Mouse (Mus musculus) left cerebral cortex, adult 9 months (tissue): ENCODE data around the gene Kansl1.

ENCODE experiments used
- DNase-seq, 2 experiments: peaks; one replicate each; pipeline ENCODE4 v3.0.0; 2022; ENCODE audit warnings: low spot score in 2 of 2

Gene Kansl1

DNA sequence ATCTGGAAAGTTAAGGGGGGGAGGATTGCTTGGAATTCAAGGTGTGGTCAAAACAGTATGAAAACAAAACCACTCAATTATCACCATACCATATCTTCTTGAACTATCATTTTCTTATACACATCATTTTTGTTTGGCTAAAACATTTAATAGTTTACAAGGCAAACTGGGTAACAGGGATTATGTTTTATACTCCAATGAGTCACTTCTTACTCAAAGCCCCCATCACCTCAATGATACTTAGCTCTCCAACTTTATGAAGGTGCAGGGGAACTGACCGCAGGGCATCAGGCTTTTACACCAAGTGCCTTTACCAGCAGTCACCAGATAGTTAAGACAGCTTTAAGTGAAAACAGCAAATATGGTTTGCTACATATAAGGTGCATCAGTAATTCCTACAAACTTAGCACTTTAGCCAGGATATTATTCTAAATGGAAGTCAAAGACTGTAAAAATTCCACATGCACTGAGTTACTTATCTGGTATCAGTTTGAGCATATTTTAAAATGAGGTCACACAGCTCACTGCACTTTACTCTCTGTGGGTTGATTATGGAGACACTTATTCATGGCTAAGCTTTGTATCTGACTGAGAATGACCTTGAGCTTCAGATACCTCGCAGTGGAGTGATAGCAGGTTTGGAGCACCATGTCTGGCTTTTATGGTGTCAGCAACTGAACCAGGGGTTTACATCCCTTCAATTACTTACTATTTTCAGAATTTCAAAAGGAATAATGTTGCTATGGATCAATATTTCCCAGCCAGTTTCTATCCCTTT is 104.6 kb downstream of the Kansl1 start:
- DNase-seq = no peak

DNA sequence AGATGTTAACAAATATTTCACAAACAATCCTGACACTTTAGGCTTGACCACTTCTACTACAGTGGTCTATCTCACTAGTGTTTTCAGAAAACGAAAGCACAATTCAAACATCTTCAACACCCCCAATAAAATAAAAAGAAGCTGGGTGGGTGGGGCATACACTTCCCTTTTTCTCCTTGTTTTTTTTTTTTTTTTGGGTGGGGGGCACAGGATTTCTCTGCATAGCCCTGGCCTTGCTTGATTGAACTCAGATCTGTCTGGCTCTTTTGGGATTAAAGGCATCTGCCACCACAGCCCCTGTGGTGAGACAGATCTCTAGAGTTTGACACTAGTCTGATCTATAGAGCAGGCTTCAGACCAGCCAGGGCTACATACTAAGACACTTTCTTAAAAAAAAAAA is 106.0 kb downstream of the Kansl1 start:
- no peak for DNase-seq

DNA sequence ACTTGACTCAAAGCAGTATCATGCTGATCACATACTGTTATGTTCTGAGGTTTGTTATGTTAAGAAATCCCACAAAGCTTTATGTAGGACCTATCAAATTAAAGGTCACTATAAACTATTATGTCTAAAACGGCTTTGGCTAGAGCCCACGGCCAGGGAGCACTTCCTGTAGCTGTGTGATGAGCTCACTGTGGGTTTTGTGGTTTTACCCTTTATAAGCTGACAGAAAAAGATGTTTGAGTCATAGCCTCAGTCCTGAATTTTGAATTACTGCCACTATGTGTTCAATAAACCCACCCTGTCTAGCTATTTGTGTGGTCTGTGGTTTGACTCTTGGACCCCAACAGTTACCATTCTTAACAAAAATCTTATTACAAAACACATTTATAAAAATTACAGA is 106.9 kb downstream of the Kansl1 start:
- no peak for DNase-seq

DNA sequence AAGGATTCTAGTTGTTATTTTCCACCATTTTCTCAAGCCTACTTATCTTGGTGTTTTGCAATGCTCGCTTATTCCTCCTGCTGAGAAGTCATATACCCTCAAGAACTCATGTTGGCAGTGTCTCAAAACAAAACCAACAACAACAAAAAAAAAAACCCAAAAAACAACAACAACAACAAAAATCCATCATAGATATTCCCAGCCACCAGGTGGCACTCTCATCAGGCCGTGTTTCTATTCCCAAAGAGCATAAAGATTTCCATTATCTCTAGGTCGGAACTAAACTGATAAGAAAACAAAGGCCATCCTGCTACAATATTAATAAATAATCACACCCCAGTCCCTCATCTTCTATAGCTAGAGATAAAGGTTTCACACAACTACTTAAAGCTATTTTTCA is 121.7 kb downstream of the Kansl1 start:
- DNase-seq = no peak

DNA sequence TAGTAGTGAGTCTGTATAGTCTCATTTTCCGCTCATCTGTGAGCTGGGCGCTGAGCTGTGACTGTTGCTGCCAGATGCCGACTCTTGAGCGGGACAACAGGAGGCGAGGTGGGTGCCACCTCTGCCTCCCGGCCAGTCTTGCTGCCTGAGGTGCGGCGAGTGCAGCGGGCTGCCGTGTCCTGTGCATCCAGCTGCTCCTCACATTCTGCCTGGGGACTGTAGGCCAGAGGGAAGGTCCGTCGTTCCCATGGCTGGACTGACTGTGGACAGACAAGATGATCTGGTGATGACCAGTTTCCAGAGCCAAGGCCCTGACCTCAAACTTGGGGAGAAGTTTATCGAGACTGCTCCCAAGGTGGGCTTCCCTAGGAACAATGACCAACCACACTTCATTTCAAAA is 133.7 kb downstream of the Kansl1 start:
- DNase-seq = no peak

GRCm38 (mm10) chr11:104334115-104334514 is 134.5 kb downstream of the Kansl1 start:
- no peak for DNase-seq

- no peak for DNase-seq
These were observed 136.6 kb downstream of the Kansl1 start for GRCm38 (mm10) chr11:104332105-104332504.

DNA sequence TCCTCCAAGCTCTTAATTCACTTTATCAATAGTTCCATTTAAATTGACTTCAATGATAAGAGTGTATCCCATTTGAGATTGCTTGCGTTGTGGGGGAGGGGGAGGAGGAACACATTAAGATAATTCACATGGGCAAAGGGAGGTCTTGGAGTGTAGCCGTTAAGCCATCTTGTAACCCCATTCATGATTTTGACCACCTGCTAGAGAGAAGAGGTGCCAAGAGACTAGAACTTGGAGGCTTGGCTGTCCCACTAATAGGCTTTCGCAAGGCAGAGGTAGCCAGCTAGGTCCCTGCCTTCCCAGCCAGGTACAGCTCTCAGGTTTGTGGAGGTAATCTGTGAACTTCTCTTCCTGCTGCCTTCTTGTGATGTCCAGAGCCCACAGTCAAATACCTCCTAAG is 137.5 kb downstream of the Kansl1 start:
- no peak for DNase-seq

DNA sequence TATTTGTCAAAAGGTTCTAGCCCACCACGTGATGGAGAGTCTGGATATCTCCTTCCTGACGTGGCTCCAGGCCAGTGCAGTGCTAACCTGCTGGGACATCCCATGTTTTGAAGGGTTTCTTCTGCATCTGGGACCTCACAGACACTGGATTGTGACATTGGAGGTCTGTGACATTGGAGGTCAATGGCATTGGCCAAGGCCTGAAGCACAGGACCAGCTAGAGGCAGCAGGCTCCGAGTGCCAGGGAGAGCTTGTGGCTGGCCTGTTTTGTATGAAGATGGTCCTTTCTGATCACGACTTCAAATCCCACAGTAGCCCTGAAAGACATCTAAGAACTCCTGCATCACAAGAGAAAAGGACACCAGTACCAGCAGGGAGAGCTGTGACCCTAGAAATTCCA is 138.5 kb downstream of the Kansl1 start:
- no peak for DNase-seq

DNA sequence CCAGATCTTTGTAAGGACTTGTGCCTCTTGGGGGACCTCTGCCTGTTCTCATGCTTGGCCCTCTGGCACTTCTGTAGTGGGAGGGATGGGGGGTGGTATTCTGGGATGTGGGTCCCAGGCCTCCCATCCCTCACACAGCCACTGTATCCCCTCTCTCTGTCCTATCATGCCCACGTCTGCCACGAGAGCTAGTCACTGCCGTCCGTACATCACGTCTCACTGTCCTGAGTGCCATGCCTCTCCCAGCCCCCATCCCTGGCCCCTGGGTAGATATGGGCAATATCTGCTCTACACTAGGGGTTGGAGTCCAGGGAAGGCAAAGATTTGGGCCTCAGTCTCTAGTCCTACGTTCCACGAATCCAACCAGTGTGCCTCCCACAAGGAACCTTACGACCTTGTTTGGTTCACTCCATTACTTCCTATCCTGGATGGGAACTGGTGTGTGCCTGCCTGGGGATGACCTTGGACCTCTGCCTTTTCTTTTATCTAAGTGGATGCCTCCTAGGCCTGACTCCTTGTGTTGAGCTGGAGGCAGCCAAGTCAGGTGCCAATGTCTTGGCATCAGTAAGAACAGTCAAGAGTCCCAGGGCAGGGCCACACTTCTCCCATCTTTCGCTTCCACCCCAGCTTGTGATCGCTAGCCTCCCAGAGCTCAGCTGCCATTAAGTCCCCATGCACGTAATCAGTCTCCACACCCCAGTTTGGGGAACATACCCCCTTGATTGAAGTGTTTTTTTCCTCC is 139.3 kb downstream of the Kansl1 start:
- no peak for DNase-seq

GRCm38 (mm10) chr11:104327946-104328345 is 140.7 kb downstream of the Kansl1 start:
- no peak for DNase-seq

- no peak for DNase-seq
These were observed 141.2 kb downstream of the Kansl1 start for GRCm38 (mm10) chr11:104327462-104327861.

DNA sequence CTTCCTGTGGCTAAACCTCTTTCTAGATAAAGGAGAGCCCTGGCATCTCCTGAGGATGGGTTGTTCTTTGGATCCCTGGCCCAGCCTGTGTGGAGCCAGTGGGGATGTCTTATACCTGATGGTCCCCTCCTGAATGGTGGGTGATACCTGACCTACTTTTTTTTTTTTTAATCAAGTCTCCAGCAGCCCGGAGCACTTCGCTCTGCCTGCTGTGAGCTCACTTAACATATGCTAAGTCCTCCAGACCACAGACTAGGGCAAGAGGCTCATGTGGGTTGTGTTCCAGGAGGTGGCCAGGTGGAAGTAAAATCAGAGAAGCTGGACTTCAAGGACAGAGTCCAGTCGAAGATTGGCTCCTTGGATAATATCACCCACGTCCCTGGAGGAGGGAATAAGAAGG is 146.5 kb downstream of the Kansl1 start:
- DNase-seq = no peak

GRCm38 (mm10) chr11:104320511-104320910 is 148.2 kb downstream of the Kansl1 start:
- no peak for DNase-seq

DNA sequence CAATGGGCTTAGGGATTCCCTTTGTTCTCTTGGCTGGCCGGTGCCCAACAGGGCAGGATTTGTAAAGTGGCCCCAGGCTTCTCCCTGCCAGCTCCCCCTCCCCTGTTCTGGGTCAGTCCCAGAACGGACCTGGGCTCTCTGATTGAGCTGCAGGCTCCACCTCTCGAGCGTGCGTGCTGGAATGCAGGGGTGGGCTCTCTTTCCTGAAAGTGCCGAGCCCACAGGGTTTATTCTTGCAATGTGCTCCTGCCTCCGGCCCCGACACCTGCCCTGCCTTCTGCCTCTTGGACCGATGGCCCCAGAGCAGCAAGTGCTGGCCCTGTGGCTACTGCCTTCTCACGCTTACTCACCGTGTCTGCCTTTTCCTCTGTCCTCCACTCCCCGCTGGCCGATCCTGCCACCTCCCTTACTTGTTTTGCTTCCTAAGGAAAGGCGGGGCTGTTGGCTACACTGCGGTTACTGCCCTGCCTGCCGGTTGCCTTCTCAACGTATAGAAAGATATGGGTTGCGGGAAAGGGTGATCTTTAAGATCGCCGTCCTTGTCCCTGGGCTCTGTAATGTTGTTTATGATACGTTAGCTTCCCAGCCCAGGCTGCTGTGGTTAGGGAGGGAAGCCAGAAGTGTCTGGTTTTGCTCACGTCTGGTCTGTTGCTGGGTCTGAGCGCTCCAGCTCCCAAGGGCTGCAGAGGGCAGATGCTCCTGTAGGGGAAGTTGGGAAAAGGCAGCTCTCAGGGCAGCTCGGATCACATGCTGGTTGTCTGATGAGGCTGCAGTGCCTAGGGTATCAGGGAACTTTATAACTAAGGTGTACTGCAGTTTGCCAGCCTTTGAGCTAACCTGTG is 149.5 kb downstream of the Kansl1 start:
- DNase-seq = no peak

DNA sequence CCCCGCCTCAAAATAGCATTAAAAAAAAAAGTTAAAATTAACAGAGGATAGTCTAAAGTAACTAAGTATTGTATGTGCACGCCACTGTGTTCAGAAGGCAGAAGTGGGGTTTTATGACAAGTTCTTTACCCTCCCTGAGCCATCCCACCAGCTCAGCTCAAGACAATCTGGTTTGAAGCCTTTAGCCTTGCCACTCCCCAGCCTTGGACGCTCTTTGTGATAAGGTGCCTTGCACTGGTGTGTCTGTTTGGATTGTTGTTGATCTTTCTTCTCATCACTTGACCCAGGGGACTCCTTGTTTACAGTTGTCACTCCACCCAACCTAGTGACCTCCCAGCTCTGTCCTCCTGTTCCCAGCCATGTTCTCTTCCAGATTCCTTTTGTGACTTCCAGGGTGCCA is 151.0 kb downstream of the Kansl1 start:
- DNase-seq = no peak

GRCm38 (mm10) chr11:104316685-104317400 is 151.8 kb downstream of the Kansl1 start:
- DNase-seq = no peak

DNA sequence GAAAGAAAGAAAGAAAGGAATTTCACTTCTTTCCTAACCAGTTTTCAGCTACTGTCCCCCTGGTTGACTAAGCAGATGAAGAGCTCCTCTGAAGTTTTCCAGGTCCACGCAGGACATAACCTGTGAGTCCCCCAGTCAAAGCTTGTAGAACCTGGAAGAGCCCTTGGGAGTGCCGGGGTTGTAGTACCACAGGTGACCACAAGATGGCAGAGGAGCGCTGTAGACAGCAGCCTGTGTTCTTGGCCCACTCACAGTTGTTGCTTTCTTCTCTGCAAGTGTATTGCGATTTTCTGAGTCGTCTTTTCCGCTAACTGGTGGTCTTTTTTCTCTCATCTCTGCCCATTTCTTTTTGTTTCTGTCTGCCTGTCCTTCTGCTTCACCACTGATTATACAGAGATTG is 153.0 kb downstream of the Kansl1 start:
- DNase-seq = peak in 1 of 2 experiments; percentile 72

DNA sequence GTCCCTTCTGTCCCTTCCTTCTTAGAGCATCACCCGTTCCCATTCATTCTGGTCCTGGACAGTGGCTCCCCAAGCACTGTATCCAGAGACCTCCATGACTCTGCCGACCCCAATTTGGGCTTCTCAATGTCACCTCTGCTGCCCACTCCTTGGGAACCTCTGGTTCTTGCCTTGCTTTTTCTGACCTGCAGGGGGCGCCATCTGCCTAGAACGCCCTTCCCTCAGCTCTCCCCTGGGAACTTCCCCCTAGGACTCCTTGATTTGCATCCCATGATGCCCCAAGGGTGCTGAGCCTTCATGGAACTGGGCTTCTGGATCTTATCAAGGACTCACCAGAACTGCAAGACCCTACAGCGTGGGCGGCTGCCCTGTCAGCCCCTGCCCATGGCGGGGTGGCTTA is 157.0 kb downstream of the Kansl1 start:
- DNase-seq = no peak

GRCm38 (mm10) chr11:104310226-104310887 is 158.3 kb downstream of the Kansl1 start:
- no peak for DNase-seq
